Mouse (Mus musculus) lung, embryonic 15.5 days (tissue): ENCODE data around the gene Epha2. TPM values are rescaled to one million over a fixed set of nuclear protein-coding genes. Genes with fewer than 3 reads are reported as not detected.
A peak's percentile ranks its signal among the peaks of the same experiment; 100 is the strongest.

Experiments
- ATAC-seq: fragments of 200-750 bp; cut with Nextera tagmentation; 2 replicates; pipeline ENCODE4 v1.8.0; 2017; ENCODE audit warnings: moderate number of reproducible peaks, borderline replicate concordance; ENCODE audit not compliant: low FRiP score, low TSS enrichment; ENCODE audit errors: extremely low read depth
- H3K27ac ChIP-seq: fragments of 300-500 bp; sonication (generic); 2 replicates; pipeline ENCODE4 v1.5.1; 2015; ENCODE audit warnings: moderate library complexity, mild to moderate bottlenecking, inconsistent platforms
- H3K27me3 ChIP-seq: fragments of 300-500 bp; sonication (generic); 2 replicates; pipeline ENCODE4 v1.6.1; 2015; ENCODE audit warnings: inconsistent platforms
- H3K36me3 ChIP-seq: fragments of 300-500 bp; sonication (generic); 2 replicates; pipeline ENCODE4 v1.6.1; 2015; ENCODE audit warnings: inconsistent platforms
- H3K4me1 ChIP-seq: fragments of 300-500 bp; sonication (generic); 2 replicates; pipeline ENCODE4 v1.6.1; 2015; ENCODE audit warnings: inconsistent platforms
- H3K4me2 ChIP-seq: fragments of 300-500 bp; sonication (generic); 2 replicates; pipeline ENCODE4 v1.6.1; 2015; ENCODE audit warnings: inconsistent platforms, mild to moderate bottlenecking, moderate library complexity
- H3K4me3 ChIP-seq: fragments of 300-500 bp; sonication (generic); 2 replicates; pipeline ENCODE4 v1.5.1; 2015; ENCODE audit warnings: mild to moderate bottlenecking, inconsistent platforms
- H3K9ac ChIP-seq: fragments of 300-500 bp; sonication (generic); 2 replicates; pipeline ENCODE4 v1.6.1; 2015; ENCODE audit warnings: inconsistent platforms
- H3K9me3 ChIP-seq: fragments of 300-500 bp; sonication (generic); 2 replicates; pipeline ENCODE4 v1.6.1; 2016; ENCODE audit warnings: inconsistent platforms
- WGBS: fragments of 180-500 bp; shearing (Covaris S2); methylation state at CpG from one replicate; pipeline ENCODE4 v1.1.7; 2015; 5-methylcytosine and 5-hydroxymethylcytosine counted together
- polyA plus RNA-seq: library from polyadenylated mRNA; unstranded; fragments of >200 nt; fragmentation: Nextera tagmentation; extraction: Ambion mirVana; gene quantifications from 2 replicates; pipeline ENCODE4 v1.2.1, GENCODE M21; 2015

Gene Epha2
- polyA plus RNA-seq, 1 experiment from 2014 or later = 11.0 TPM

DNA sequence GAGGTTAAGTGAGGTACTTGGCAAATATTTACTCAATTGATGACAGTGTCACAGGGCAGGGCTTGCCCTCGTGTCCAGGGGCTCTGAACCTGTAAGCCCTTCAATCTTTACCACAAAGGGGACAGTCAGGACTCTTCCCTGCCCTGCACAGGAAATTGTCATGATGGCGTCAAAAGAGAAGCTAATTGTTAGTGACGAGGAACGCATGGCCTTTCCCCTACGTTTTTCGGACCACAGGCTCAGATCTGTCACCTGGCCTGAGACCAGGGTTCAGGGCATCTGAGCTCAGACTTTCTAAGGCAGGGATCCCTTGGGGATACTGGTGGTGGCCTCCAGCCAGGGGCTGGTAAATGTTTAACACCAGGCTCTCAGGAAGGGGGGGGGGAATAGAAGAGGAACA lies 19.9 kb upstream of the Epha2 start:
- H3K9me3 ChIP-seq = no peaks in the 10 kb centered on the region
- H3K9ac ChIP-seq = no peak overlapping the region
- peaks cover 71% of the 10 kb centered on the region for H3K4me1 ChIP-seq
- WGBS = 9% methylated on average over 6 of the region's 6 CpGs
- ATAC-seq = no peak
- H3K27ac ChIP-seq = peak overlapping the region; percentile 89
- H3K36me3 ChIP-seq = no peaks in the 10 kb centered on the region
- no peak overlapping the region for H3K4me3 ChIP-seq
- no peaks in the 10 kb centered on the region for H3K27me3 ChIP-seq
- no peak overlapping the region for H3K4me2 ChIP-seq

DNA sequence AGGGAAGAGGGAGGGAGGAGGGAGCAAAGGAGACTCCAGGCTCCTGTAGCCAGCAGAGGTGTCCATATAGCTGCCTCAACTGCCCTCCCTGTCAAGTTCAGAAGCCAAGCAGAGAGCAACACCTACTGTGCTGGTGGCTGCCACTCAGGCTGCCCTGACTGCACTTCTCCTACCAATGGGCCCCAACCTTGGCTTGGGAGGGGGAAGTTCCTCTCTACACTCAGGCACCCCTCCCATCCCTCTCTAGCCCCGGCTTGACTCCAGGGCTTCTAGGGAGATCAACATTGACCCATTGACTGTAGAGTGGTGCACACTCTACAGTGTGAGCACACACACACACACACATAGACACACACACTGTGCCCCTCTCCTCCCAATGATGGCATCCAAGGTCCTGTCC lies 19.5 kb upstream of the Epha2 start:
- peaks cover 74% of the 10 kb centered on the region for H3K4me1 ChIP-seq
- peak overlapping the region; percentile 89 for H3K27ac ChIP-seq

DNA sequence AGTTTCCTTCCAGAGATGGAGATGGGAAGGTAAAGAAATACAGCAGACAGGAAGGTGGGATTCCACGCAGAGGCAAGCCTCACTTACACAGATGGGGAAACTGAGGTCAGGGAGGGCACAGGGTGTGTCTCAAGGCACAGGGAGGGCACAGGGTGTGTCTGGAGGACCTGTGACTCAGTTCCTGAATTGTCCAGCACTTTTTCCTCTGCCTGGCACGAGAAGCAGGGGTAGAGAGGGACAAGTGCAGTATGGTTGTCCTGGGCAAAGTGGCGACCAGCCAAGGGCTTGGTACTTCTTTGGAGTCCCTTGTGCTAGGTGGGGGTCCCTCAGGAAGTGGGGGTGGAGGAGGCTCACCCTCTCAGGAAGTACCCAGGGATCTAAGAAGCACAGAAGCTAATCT lies 19.0 kb upstream of the Epha2 start:
- Histone ChIP-seq H3K4me2 (no peak overlapping the region), H3K9ac (no peak overlapping the region), H3K36me3 (no peaks in the 10 kb centered on the region), H3K4me3 (no peak overlapping the region), H3K27me3 (peaks cover 7% of the 10 kb centered on the region; the same call in 1 of the 2 replicates), H3K27ac (peak overlapping the region; percentile 89), H3K4me1 (peaks cover 76% of the 10 kb centered on the region), H3K9me3 (no peaks in the 10 kb centered on the region)
- no peak for ATAC-seq
- 44% methylated on average over 3 of the region's 3 CpGs for whole genome bisulfite sequencing

More for the DNA sequence above, 19.5 kb upstream of the Epha2 start:
- H3K9ac ChIP-seq = no peak overlapping the region
- peaks cover 2% of the 10 kb centered on the region; the same call in 1 of the 2 replicates for H3K27me3 ChIP-seq
- no peaks in the 10 kb centered on the region for H3K9me3 ChIP-seq
- WGBS = 28% methylated on average over 1 of the region's 1 CpGs
- no peak overlapping the region for H3K4me2 ChIP-seq
- H3K36me3 ChIP-seq = no peaks in the 10 kb centered on the region
- no peak overlapping the region for H3K4me3 ChIP-seq
- ATAC-seq = peak; percentile 37

DNA sequence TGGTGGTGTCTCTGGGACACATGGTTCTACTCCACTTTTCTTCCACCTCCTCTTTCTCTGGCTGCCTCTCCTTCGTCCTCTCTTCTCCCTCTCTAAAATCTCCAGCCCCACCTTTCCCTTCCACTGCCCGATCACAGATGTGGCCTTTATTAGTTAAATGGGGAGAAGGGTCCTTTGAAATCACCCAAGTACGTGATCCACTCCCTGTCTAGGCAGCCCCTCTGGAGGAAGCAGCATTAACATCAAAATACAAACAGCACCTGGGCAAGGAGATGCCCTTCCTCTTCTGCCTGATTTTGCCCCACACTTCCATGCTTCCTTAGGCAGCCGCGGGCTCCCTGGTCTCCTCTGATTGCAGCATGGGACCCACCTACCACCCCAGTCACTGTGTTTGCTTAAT lies 18.4 kb upstream of the Epha2 start:
- Histone ChIP-seq H3K36me3 (no peaks in the 10 kb centered on the region), H3K4me1 (peaks cover 76% of the 10 kb centered on the region), H3K27ac (peak overlapping the region; percentile 89), H3K27me3 (peaks cover 12% of the 10 kb centered on the region), H3K4me2 (no peak overlapping the region), H3K9ac (no peak overlapping the region), H3K4me3 (no peak overlapping the region), H3K9me3 (no peaks in the 10 kb centered on the region)
- ATAC-seq = no peak
- WGBS = 45% methylated on average over 5 of the region's 5 CpGs

DNA sequence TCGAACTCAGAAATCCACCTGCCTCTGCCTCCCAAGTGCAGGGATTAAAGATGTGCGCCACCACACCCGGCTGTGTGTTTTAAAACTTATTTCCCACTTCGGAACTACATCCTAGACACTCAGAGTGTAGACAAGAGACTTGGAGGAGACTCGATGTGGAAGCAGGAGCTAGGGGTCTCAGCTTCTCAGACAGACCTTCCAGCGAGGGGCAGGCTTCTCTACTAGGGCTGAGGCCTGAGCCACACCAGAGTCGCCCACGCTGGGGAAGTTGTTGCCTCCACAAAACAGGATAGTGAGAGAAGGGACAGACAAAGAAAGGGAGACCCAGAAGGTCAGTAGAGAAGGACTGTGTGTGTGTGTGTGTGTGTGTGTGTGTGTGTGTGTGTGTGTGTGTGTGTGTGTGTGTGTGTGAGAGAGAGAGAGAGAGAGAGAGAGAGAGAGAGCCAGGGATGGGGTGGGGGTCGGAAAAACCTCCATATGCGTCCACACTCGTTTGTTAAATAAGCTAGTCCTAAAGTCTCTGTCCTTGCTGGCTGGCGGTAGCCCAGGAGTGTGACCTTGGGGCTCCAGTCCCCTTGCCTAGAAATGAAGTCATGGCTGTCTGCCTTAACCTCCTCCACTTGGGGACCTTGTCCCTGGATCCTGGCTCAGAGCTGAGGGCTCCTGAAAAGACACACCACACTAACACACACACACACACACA lies 17.7 kb upstream of the Epha2 start:
- Histone ChIP-seq H3K9me3 (no peaks in the 10 kb centered on the region), H3K4me1 (peaks cover 73% of the 10 kb centered on the region), H3K4me3 (no peak overlapping the region), H3K27me3 (peaks cover 19% of the 10 kb centered on the region), H3K9ac (no peak overlapping the region), H3K4me2 (no peak overlapping the region), H3K27ac (peak overlapping the region; percentile 29; the same call in 1 of the 2 replicates), H3K36me3 (no peaks in the 10 kb centered on the region)
- no peak for ATAC-seq
- WGBS = 52% methylated on average over 12 of the region's 12 CpGs

DNA sequence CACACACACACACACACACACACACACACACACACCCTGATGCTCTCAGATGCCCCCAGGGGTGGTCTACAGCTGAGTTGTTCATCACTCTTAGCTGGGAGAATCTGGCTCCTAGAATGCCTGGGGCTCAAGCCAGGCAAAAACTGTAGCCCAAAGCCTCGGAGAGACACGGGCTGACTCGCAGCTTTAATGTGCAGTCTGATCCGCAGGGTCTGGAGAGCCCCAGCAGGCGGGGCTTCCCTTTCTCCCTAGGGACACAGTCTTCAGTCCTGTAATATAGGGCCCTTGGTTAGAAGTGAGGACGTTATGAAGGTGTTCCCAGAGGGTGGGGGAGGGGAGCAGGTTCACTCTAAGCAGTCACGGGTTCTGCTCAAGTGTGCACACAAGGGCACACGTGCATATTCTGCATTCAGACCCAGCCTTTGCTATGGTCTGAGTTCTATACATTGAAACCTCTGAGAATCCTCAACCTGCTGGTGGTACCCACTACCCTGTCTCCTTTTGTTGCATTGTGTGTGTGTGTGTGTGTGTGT lies 17.1 kb upstream of the Epha2 start:
- no peak overlapping the region for H3K4me3 ChIP-seq
- H3K27ac ChIP-seq = peak overlapping the region; percentile 29
- 14% methylated on average over 8 of the region's 8 CpGs for WGBS
- no peak overlapping the region for H3K9ac ChIP-seq
- peaks cover 68% of the 10 kb centered on the region for H3K4me1 ChIP-seq
- no peaks in the 10 kb centered on the region for H3K36me3 ChIP-seq
- peaks cover 21% of the 10 kb centered on the region for H3K27me3 ChIP-seq
- no peak overlapping the region for H3K4me2 ChIP-seq
- H3K9me3 ChIP-seq = no peaks in the 10 kb centered on the region
- no peak for ATAC-seq

DNA sequence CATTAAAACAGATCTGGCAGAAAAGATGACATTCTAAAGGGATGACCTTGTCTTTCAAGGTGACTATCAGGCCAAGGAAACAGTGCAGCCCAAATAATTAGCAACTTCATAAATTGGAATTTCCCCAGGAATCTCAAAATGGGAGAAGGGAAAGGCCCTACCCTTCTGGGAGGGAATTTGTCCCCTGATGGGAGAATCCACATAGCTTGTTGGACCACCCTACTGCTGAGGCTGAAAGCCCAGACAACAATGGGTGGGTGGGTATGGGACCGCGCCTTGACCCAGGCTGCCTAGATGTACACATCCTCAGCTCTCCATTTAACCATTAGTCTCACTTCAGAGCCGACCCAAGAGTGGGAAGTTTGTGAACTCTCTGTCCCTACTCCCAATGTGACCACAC lies 16.6 kb upstream of the Epha2 start:
- Histone ChIP-seq H3K27ac (peak overlapping the region; percentile 29), H3K9me3 (no peaks in the 10 kb centered on the region), H3K27me3 (peaks cover 21% of the 10 kb centered on the region), H3K4me1 (peaks cover 64% of the 10 kb centered on the region), H3K9ac (no peak overlapping the region), H3K4me3 (no peak overlapping the region), H3K4me2 (no peak overlapping the region), H3K36me3 (no peaks in the 10 kb centered on the region)
- ATAC-seq = no peak
- 76% methylated on average over 3 of the region's 3 CpGs for WGBS

DNA sequence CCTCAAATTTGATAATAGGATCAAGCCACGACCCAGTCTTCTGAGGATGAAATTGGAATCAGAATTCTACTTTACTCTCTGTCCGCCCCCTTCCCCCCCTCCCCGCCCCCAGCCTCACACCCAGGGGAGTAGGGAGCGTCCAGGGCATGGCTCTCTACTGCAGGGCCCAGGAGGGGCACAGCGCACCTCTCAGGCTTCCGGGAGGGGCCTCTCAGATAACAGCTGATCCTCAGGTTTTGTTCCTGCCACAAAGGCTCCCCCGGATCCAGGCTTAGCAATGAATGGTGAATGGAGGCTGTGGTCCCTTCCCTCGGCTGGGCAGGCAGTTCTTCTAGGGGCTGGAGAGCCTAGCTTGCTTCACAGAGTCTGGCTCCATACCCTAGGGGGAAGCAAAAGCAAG lies 15.9 kb upstream of the Epha2 start:
- H3K36me3 ChIP-seq = no peaks in the 10 kb centered on the region
- H3K27me3 ChIP-seq = peaks cover 21% of the 10 kb centered on the region
- no peaks in the 10 kb centered on the region for H3K9me3 ChIP-seq
- ATAC-seq = no peak
- H3K4me2 ChIP-seq = no peak overlapping the region
- WGBS = 31% methylated on average over 7 of the region's 8 CpGs
- H3K27ac ChIP-seq = peak overlapping the region; percentile 31; the same call in 1 of the 2 replicates
- H3K4me1 ChIP-seq = peaks cover 61% of the 10 kb centered on the region
- no peak overlapping the region for H3K4me3 ChIP-seq
- no peak overlapping the region for H3K9ac ChIP-seq

DNA sequence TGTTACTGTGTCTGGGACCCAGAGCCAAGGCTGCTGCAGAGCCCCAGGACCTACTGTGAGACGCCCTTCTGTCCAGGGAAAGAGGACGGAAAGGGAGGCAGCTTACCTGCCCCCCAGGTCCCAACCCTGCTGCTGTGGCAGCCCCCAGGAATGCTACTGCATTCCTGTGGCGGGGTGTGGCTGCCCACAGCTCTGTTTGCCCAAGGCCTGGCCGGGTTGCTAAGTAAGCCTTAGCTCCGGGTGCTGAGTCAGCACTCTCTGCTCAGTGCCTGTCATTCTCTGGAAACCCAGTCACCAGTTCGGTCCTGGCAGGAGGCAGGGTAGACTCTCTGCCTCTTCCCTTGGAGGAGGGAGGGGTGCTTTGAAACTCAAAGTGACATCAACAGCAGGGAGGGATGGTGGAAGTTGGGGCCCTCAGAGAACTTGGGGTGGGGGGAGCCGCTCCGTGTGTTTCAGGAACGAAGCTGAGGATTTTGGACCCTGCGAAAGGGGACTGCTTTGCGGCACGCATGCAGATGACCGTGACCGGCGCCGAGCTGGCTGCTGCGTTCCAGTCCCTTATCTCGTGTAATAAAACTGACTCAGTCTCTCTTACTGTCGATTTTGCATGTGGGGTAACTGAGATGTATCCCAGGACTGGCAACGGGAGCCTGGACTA lies 14.1 kb upstream of the Epha2 start:
- no peak overlapping the region for H3K4me3 ChIP-seq
- H3K9me3 ChIP-seq = no peaks in the 10 kb centered on the region
- WGBS = 9% methylated on average over 19 of the region's 20 CpGs
- peaks cover 55% of the 10 kb centered on the region for H3K4me1 ChIP-seq
- peak overlapping the region; percentile 71 for H3K27ac ChIP-seq
- H3K4me2 ChIP-seq = peak overlapping the region; percentile 29; the same call in 1 of the 2 replicates
- peak; percentile 37; the same call in 1 of the 2 replicates for ATAC-seq
- 0 out of 2 replicates have a peak overlapping the region, but pooled peaks have one; percentile 16 for H3K9ac ChIP-seq
- peaks cover 36% of the 10 kb centered on the region for H3K27me3 ChIP-seq
- H3K36me3 ChIP-seq = no peaks in the 10 kb centered on the region

DNA sequence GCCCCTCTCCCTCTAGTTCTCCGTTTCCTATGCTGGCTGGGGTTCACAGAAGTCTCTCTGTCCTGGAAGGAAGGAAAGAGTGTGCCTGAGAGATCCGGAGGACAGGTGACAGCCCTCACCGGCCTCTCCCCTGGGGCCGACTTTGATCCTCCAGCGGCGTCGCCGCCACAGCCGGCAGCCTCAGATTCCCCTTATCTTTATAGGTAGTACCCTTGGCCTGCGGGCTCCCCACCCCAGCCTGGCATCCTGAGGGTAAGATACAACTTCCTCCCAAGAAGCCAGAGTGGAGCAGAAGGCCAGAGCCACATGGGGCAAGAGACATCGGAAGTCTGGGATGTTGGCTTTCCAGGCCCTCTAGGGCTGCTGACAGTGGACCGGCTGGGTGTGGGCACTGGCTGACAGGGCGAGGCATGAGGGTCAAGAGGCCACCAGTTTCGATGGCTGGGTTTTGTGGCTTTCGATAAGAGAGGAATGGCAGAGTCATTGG lies 13.5 kb upstream of the Epha2 start:
- H3K36me3 ChIP-seq = no peaks in the 10 kb centered on the region
- peaks cover 55% of the 10 kb centered on the region for H3K4me1 ChIP-seq
- peak overlapping the region; percentile 16; the same call in 1 of the 2 replicates for H3K9ac ChIP-seq
- peak overlapping the region; percentile 71 for H3K27ac ChIP-seq
- peak overlapping the region; percentile 29; the same call in 1 of the 2 replicates for H3K4me2 ChIP-seq
- no peak for ATAC-seq
- no peak overlapping the region for H3K4me3 ChIP-seq
- no peaks in the 10 kb centered on the region for H3K9me3 ChIP-seq
- H3K27me3 ChIP-seq = peaks cover 41% of the 10 kb centered on the region
- 10% methylated on average over 15 of the region's 15 CpGs for whole genome bisulfite sequencing

DNA sequence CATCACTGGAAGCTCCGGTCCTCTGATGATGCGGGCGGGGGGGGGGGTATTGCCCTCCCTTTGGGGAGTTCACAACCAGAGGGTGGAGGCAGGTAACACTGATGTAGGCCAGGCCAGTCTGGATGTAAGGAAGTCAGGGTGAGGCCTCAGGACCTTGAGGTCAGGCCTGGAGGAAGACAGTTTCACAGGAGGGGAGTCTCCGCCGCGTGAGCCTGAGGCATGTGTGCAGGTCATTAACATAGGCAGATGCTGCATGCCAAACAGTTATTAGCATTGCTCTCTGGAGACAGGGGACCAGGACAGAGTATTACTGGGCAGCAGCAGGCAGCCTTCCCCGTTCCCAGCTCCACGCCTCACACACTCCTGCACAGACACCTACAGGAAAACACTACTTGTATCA lies 12.9 kb upstream of the Epha2 start:
- Histone ChIP-seq H3K9ac (no peak overlapping the region), H3K4me2 (no peak overlapping the region), H3K4me1 (peaks cover 53% of the 10 kb centered on the region), H3K9me3 (no peaks in the 10 kb centered on the region), H3K36me3 (no peaks in the 10 kb centered on the region), H3K27ac (peak overlapping the region; percentile 44), H3K27me3 (peaks cover 44% of the 10 kb centered on the region), H3K4me3 (no peak overlapping the region)
- ATAC-seq = no peak
- 55% methylated on average over 8 of the region's 8 CpGs for WGBS
